8 mouse cellular contexts compared by ENCODE assay signal in the genomic region with DNA sequence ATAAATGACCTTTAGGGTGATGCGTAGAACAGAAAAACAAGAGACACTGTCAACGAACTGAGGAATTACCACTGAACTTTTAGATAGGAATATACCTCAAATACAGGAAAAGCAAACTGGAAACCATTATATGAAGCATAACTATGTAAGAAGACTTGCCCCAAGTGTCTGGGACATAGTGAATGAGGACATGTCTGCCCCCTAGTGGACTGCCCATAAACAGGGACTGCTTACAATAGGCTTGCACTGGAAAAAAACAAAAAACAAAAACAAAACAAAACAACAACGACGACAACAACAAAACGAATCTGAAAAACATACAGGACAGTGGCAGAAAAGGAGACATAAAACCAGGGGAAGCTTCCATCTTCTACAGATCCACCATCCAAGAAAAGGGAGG.
DNase-seq lines count a peak whose midpoint lies in the region; ATAC-seq and TF ChIP-seq lines count a peak whose summit lies in the region.

No protein-coding gene starts in this region.

- no peak for ATAC-seq in cerebellum, adult (ENCODE audit: insufficient number of reproducible peaks, low FRiP score, low TSS enrichment)
- 0 out of 2 replicates have a peak, but pooled peaks have one; percentile 57 for ATAC-seq in erythroid progenitor cell, adult 5-6 weeks (replicated peaks; ENCODE audit: low FRiP score, poor library complexity, severe bottlenecking)

- H3K4me3 ChIP-seq in cerebellum, adult 2 months (replicated peaks; ENCODE audit: insufficient read depth, low read depth, low read length), result no peak overlapping the region
- no peak overlapping the region for H3K4me3 ChIP-seq in layer of hippocampus, adult 2 months

- DNase-seq in cerebellum, adult 2 months, result peak in 1 of 2 experiments; percentile 39
- peak in 1 of 2 experiments; percentile 35 for DNase-seq in layer of hippocampus, adult 2 months (ENCODE audit: low spot score in 2 of 2)
- DNase-seq in layer of hippocampus, adult 9-10 months (ENCODE audit: low spot score), result no peak
- peak; percentile 73 for DNase-seq in ZHBTc4 (ENCODE audit: low read depth, low spot score)
- DNase-seq in lung, postnatal 36 days, result peak; percentile 76
- DNase-seq in urinary bladder, postnatal 4 days (ENCODE audit: low spot score in 2 of 2), result no peak

- H3K27ac ChIP-seq in cerebellum, adult 2 months (ENCODE audit: insufficient read depth, low read length), result no peak overlapping the region
- H3K27ac ChIP-seq in layer of hippocampus, adult 2 months, result peak overlapping the region; percentile 80

- H3K4me1 ChIP-seq in cerebellum, adult 2 months (ENCODE audit: control insufficient read depth, insufficient read depth, low read length), result no peaks in the 10 kb centered on the region; the same call in 1 of the 2 replicates

- no peaks in the 10 kb centered on the region for H3K27me3 ChIP-seq in cerebellum, adult 2 months (ENCODE audit: control insufficient read depth, insufficient read depth, low read length)

- TF ChIP-seq CTCF in cerebellum, adult 2 months (IDR thresholded peaks at IDR 0.05; ENCODE audit: borderline replicate concordance, insufficient read depth, low read depth, low read length), result peak; percentile 55; the same call in 1 of the 2 replicates
- peak; percentile 81 for TF ChIP-seq CTCF in layer of hippocampus, adult 2 months (conservative IDR thresholded peaks at IDR 0.05)

- TF ChIP-seq POLR2A in cerebellum, adult 2 months (IDR thresholded peaks at IDR 0.05; ENCODE audit: borderline replicate concordance, insufficient read depth, low read length), result no peak

- 80% methylated on average over 5 of the region's 5 CpGs for WGBS in cerebellum, adult 2 months

Comparison
In these comparisons a context has a peak if more than half of its experiments do, and no peak if none do; other contexts are left out.
1. DNase-seq: peak in ZHBTc4 (single experiment) and lung, postnatal 36 days (single experiment); none in layer of hippocampus, adult 9-10 months (single experiment) and urinary bladder, postnatal 4 days (0 of 2).